Mouse (Mus musculus): ENCODE measurements around the gene Ccnc. TPM values are rescaled to one million over a fixed set of nuclear protein-coding genes. Genes with fewer than 3 reads are reported as not detected.
A peak's percentile ranks its signal among the peaks of the same experiment; 100 is the strongest.

Ccnc gene
- polyA plus RNA-seq (2015; fragmentation: Nextera tagmentation; extraction: Ambion mirVana) = 68.4 and 68.5 TPM in 2 replicates

DNA sequence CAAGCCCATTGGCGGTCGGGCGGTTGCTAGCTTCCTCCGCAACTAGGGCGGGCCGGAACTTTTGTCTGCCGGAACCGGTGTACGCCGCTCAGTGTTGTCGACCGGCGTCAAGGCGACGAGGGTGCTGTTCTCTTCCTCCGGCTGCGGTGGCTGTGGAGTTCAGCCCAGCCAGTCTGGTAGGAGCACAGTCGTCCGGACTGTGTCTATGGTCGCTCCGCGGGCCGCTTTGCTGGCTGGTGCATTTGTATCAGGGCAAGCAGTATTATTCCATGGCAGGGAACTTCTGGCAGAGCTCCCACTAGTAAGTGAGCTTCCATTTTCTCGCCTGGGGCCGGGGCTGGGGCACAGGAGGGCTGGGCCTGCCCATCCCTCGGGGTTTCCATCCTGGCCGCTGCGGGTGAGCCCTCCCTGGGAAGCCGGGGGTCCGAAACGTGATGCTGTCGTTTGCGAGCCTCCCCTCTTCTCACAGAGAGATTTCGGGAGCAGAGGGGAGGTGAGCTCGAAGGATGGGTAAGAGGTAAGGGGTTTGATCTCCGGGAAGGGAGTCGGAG, at the start of gene Ccnc:
Gene Ccnc, plus strand, starts transcription at position 87 of the 551 bp plus-strand sequence.
- Histone ChIP-seq H3K4me1 (replicated peaks; ENCODE audit: control insufficient read depth, insufficient read depth, low read length) (peaks cover 10% of the 10 kb centered on the region), H3K4me3 (replicated peaks; ENCODE audit: low read length) (peak within 1 kb of the TSS; percentile 89), H3K27ac (ENCODE audit: low read length) (peak within 1 kb of the TSS; percentile 92), H3K36me3 (ENCODE audit: control insufficient read depth, insufficient read depth) (peaks cover under 1% of the 10 kb centered on the region; the same call in 1 of the 2 replicates), H3K9ac (replicated peaks; ENCODE audit: low read depth, low read length) (peak within 1 kb of the TSS; percentile 78), H3K4me2 (ENCODE audit: low read length) (peak within 1 kb of the TSS; percentile 67), H3K9me3 (ENCODE audit: control insufficient read depth, low read length) (no peaks in the 10 kb centered on the region), H3K27me3 (replicated peaks; ENCODE audit: control insufficient read depth, insufficient read depth, low read length) (no peaks in the 10 kb centered on the region)
- peak; percentile 99 for ATAC-seq
- under 1% methylated on average over 37 of the region's 37 CpGs for WGBS

GRCm38 (mm10) chr4:21678101-21678974, 49.2 kb upstream of the Ccnc start:
- Histone ChIP-seq H3K36me3 (ENCODE audit: control insufficient read depth, insufficient read depth) (no peaks in the 10 kb centered on the region), H3K27ac (ENCODE audit: low read length) (no peak overlapping the region), H3K9ac (replicated peaks; ENCODE audit: low read depth, low read length) (no peak overlapping the region), H3K4me1 (replicated peaks; ENCODE audit: control insufficient read depth, insufficient read depth, low read length) (peaks cover 18% of the 10 kb centered on the region), H3K9me3 (ENCODE audit: control insufficient read depth, low read length) (no peaks in the 10 kb centered on the region), H3K4me2 (ENCODE audit: low read length) (peak overlapping the region; percentile 42), H3K4me3 (replicated peaks; ENCODE audit: low read length) (peak overlapping the region; percentile 33), H3K27me3 (replicated peaks; ENCODE audit: control insufficient read depth, insufficient read depth, low read length) (peaks cover 76% of the 10 kb centered on the region)
- under 1% methylated on average over 82 of the region's 84 CpGs for WGBS
- peak; percentile 2; the same call in 1 of the 2 replicates for ATAC-seq

DNA sequence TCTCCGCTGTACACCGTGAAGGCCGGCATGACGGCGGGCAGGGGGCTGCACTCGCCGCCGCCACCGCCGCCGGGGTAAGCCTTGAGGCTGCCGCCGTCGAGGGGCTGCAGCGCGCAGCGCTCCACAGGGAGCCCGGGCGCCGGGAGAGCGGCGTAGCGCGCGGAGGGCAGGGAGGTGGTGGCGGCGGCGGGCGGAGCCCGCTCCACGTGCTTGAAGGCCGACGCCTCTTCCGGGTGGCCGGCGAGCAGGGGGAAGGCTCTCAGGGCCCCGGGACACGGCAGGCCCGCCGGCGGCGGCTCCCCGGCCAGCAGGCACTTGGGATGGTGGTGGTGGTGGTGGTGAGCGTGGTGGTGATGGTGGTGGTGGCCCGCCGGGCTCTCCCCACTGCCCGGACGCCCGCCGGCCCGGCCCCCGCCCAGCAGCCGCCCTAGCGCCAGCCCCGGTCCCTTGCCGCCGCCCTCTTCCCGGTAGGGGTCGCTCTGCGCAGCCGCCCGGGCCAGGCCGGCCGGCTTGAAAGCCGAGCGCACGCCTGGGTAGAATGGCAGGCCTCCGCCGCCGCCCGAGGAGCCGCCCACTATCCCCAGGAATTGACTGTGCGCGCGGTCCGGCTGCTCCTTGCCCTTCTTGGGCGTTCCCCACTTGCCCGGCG, 48.4 kb upstream of the Ccnc start:
- Histone ChIP-seq H3K9ac (replicated peaks; ENCODE audit: low read depth, low read length) (no peak overlapping the region), H3K4me2 (ENCODE audit: low read length) (peak overlapping the region; percentile 42), H3K9me3 (ENCODE audit: control insufficient read depth, low read length) (no peaks in the 10 kb centered on the region), H3K27ac (ENCODE audit: low read length) (no peak overlapping the region), H3K4me1 (replicated peaks; ENCODE audit: control insufficient read depth, insufficient read depth, low read length) (peaks cover 17% of the 10 kb centered on the region), H3K36me3 (ENCODE audit: control insufficient read depth, insufficient read depth) (no peaks in the 10 kb centered on the region), H3K4me3 (replicated peaks; ENCODE audit: low read length) (peak overlapping the region; percentile 33), H3K27me3 (replicated peaks; ENCODE audit: control insufficient read depth, insufficient read depth, low read length) (peaks cover 81% of the 10 kb centered on the region)
- WGBS = under 1% methylated on average over 56 of the region's 79 CpGs
- ATAC-seq = peak; percentile 78

DNA sequence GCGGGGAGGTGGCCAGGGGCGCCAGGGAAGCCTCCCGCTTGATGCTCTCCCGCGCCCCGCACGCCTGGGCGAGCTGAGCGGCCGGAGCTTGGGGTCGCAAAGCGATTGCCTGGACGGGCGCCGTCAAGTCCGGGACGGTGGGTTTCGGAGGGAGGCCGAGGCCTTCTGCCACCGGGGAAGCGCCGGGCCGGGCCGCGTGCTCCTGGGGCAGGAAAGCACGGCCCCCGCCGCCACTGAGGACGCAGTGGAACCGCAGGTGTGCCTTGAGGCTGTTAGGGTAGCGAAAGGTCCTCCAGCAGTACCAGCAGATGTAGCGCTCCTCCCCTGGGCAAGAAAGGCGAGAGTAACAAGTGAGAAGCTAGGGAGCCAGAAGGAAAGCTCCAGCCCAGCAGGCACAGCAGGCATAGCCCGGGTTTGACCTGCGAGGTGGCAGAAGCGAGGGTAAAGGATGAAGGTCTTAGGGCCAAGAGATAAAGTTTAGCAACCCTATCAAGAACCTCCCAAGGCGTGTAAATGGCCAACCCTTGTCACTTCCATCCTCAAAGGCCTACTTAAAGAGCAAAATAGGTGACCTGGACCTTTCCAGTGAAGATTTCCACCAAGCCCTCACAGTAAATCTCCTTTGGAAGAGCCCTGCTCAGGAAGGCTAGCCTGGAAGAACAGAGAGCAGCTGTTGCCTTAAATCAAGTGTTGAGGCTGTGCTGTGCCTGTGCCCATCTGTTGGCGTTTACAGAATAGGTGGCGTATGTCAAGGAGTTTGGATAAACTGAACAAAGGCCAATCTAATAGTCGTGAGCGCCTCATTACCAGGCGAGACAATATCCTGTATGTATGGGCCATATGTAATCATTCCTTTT, 47.6 kb upstream of the Ccnc start:
- 1% methylated on average over 41 of the region's 42 CpGs for WGBS
- Histone ChIP-seq H3K4me2 (ENCODE audit: low read length) (peak overlapping the region; percentile 42), H3K9ac (replicated peaks; ENCODE audit: low read depth, low read length) (no peak overlapping the region), H3K4me3 (replicated peaks; ENCODE audit: low read length) (peak overlapping the region; percentile 33), H3K27ac (ENCODE audit: low read length) (no peak overlapping the region), H3K9me3 (ENCODE audit: control insufficient read depth, low read length) (no peaks in the 10 kb centered on the region), H3K36me3 (ENCODE audit: control insufficient read depth, insufficient read depth) (no peaks in the 10 kb centered on the region), H3K27me3 (replicated peaks; ENCODE audit: control insufficient read depth, insufficient read depth, low read length) (peaks cover 81% of the 10 kb centered on the region), H3K4me1 (replicated peaks; ENCODE audit: control insufficient read depth, insufficient read depth, low read length) (peaks cover 15% of the 10 kb centered on the region)
- no peak for ATAC-seq

- no peak for ATAC-seq
Measured at GRCm38 (mm10) chr4:21680971-21681370, 46.5 kb upstream of the Ccnc start.

DNA sequence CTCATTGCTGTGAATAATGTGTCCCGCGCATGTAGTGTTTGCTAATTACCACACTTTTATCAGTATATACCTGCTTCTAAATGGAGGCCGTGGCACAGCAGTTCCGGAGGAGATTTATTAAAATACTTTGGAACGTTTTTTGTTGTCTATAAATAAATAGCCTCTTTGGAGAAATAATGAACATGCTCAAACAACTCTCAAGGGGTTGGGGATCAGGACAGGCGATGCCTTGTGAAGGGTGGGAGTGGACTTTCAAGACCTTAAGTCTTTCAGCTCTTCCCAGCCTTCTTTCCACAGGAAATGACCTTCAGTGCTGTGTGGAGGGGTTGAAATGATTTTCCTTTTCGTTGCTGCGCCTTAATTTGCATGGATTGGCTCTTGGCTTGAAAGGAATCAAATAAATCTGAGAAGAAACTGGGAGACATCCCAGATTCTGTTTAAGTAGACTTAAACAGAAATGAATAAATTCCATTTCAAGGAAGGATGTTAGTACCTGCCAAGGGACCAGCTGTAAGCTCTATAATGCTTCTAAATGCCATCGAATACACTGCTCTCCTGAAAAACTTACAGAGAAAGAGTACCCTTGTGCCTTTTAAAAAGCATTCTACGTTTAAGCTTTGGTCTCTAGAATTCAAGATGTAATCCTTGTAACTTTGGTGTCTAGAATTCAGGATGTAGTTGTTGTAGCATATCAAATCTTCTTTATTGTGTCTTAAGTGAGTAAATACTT, 44.9 kb upstream of the Ccnc start:
- 10% methylated on average over 10 of the region's 10 CpGs for WGBS
- no peak for ATAC-seq
- Histone ChIP-seq H3K4me1 (replicated peaks; ENCODE audit: control insufficient read depth, insufficient read depth, low read length) (peaks cover 15% of the 10 kb centered on the region), H3K27me3 (replicated peaks; ENCODE audit: control insufficient read depth, insufficient read depth, low read length) (peaks cover 85% of the 10 kb centered on the region), H3K4me3 (replicated peaks; ENCODE audit: low read length) (no peak overlapping the region), H3K27ac (ENCODE audit: low read length) (no peak overlapping the region), H3K4me2 (ENCODE audit: low read length) (no peak overlapping the region), H3K9me3 (ENCODE audit: control insufficient read depth, low read length) (no peaks in the 10 kb centered on the region), H3K36me3 (ENCODE audit: control insufficient read depth, insufficient read depth) (no peaks in the 10 kb centered on the region), H3K9ac (replicated peaks; ENCODE audit: low read depth, low read length) (no peak overlapping the region)

More at GRCm38 (mm10) chr4:21680971-21681370, 46.5 kb upstream of the Ccnc start:
- Histone ChIP-seq H3K4me2 (ENCODE audit: low read length) (no peak overlapping the region), H3K36me3 (ENCODE audit: control insufficient read depth, insufficient read depth) (no peaks in the 10 kb centered on the region), H3K4me1 (replicated peaks; ENCODE audit: control insufficient read depth, insufficient read depth, low read length) (peaks cover 15% of the 10 kb centered on the region), H3K9me3 (ENCODE audit: control insufficient read depth, low read length) (no peaks in the 10 kb centered on the region), H3K9ac (replicated peaks; ENCODE audit: low read depth, low read length) (no peak overlapping the region), H3K4me3 (replicated peaks; ENCODE audit: low read length) (no peak overlapping the region), H3K27ac (ENCODE audit: low read length) (no peak overlapping the region), H3K27me3 (replicated peaks; ENCODE audit: control insufficient read depth, insufficient read depth, low read length) (peaks cover 79% of the 10 kb centered on the region)
- WGBS = 4% methylated on average over 10 of the region's 10 CpGs

- Histone ChIP-seq H3K4me3 (replicated peaks; ENCODE audit: low read length) (no peak overlapping the region), H3K27me3 (replicated peaks; ENCODE audit: control insufficient read depth, insufficient read depth, low read length) (peaks cover 69% of the 10 kb centered on the region), H3K9me3 (ENCODE audit: control insufficient read depth, low read length) (no peaks in the 10 kb centered on the region), H3K36me3 (ENCODE audit: control insufficient read depth, insufficient read depth) (no peaks in the 10 kb centered on the region), H3K4me1 (replicated peaks; ENCODE audit: control insufficient read depth, insufficient read depth, low read length) (peaks cover 15% of the 10 kb centered on the region), H3K27ac (ENCODE audit: low read length) (no peak overlapping the region), H3K4me2 (ENCODE audit: low read length) (no peak overlapping the region), H3K9ac (replicated peaks; ENCODE audit: low read depth, low read length) (no peak overlapping the region)
- ATAC-seq = no peak
- WGBS = under 1% methylated on average over 14 of the region's 14 CpGs
Measured at GRCm38 (mm10) chr4:21684341-21684970, 43.0 kb upstream of the Ccnc start.

- under 1% methylated on average over 38 of the region's 38 CpGs for WGBS
- H3K4me2 ChIP-seq (ENCODE audit: low read length) = no peak within 1 kb of the TSS
- H3K4me3 ChIP-seq (replicated peaks; ENCODE audit: low read length) = no peak within 1 kb of the TSS
- no peak within 1 kb of the TSS for H3K27ac ChIP-seq (ENCODE audit: low read length)
- H3K9ac ChIP-seq (replicated peaks; ENCODE audit: low read depth, low read length) = no peak within 1 kb of the TSS
- no peak for ATAC-seq
- H3K27me3 ChIP-seq (replicated peaks; ENCODE audit: control insufficient read depth, insufficient read depth, low read length) = peaks cover 63% of the 10 kb centered on the region
- H3K36me3 ChIP-seq (ENCODE audit: control insufficient read depth, insufficient read depth) = no peaks in the 10 kb centered on the region
- peaks cover 18% of the 10 kb centered on the region for H3K4me1 ChIP-seq (replicated peaks; ENCODE audit: control insufficient read depth, insufficient read depth, low read length)
- no peaks in the 10 kb centered on the region for H3K9me3 ChIP-seq (ENCODE audit: control insufficient read depth, low read length)
Measured at GRCm38 (mm10) chr4:21685595-21686091, 41.9 kb upstream of the Ccnc start, which contains the start of gene Prdm13. Gene Prdm13 (minus strand): TSS chr4:21685963.
